Mouse (Mus musculus): Measurements from ENCODE around the gene Top1. TPM values are rescaled to one million over a fixed set of nuclear protein-coding genes. Genes with fewer than 3 reads are reported as not detected.
A peak's percentile ranks its signal among the peaks of the same experiment; 100 is the strongest.
"Not testable (repeated sequence)": the region's sequence is repeated elsewhere in the genome, so short reads cannot be mapped to it uniquely, and the experiment has no call there.

Top1 gene
- total RNA-seq, 2 experiments from 2014 or later = 56.2 to 63.2 TPM

DNA sequence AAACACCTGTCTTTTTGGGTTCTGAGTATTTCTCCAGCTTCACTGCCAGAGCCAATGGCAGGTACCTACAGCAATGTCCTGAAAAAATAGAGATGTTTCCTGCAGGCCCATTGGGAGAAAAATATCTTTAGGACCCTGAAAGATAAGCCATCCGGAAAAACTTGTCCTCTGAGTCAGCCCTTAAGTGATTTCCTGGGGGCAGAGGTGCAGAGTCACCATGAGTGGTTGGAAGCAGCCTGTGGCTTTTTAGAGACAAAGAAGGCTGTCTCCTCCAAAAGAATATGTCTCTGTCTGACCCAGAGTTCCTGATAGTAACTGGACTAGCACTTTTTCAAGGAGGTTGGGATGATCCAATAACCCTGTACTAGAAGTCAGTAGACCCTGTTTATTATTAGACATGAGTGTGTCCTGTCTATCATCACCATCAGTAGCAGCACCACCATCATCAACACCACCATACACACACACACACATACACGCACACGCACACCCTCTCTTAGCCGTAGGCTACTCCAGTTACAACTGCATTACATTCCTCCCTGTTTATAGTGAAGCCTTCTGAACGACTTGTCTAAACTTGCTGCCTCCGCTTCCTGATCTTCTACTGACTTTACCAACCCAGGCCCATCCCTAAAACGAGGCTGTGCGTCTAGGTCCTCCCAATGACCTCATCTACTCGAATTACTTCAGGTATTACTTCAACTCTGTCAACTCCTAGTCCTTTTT is 14.7 kb upstream of the Top1 start:
- no peak for DNase-seq

GRCm38 (mm10) chr2:160639911-160640717 is 5.6 kb upstream of the Top1 start:
- no peak for DNase-seq

DNA sequence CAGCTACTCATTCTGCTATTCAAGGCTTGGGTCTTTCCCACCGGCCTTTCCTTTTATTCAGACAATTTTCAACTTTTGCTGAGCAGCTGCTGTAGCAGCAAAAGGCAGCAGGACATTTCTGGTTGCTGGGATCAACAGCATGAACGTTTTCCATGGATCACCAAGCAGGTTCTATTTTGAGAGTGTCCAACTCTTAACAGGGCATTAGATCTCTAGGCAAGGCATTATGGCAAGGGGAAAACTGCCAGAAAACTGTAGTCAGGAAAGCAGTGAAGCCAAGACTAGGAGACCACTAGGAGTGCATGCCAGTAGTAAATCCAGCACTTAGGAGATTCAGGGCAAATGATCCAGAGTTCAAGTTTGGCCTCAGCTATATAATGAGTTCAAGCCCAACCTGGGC is 4.5 kb upstream of the Top1 start:
- no peak for DNase-seq

DNA sequence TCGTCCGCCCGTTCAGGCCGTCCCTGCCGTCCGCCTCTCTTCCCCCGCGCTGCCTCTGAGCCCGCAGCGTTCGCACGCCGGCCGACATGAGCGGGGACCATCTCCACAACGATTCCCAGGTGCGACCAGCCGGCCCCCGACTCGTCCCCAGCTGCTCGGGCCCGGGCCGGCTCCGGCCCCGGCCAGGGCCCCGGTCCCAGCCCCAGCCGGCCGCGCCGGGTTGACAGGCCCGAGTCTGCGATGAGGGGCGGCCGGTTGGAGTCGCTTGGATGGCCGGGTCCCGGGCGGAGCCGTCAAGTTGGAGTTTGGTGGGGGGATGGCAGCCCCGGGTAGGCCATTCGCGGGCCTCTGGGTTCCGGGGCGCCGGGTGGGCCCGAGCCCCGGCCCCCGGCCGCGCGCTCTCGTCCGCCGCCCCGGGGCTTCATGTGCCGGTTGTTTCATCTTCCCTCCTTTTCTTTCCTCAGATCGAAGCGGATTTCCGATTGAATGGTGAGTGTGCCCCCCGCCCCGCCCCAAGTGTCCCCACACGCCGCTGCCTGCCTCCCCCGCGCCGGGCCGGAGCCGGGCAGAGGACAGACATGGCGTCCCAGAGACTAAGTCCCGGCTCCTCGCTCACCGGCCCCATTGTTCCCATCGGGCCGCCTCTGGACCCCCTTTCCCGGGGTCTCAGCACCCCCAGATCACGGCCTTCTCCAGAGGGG is 606 bp downstream of the Top1 start:
- DNase-seq = peak; percentile 64

DNA sequence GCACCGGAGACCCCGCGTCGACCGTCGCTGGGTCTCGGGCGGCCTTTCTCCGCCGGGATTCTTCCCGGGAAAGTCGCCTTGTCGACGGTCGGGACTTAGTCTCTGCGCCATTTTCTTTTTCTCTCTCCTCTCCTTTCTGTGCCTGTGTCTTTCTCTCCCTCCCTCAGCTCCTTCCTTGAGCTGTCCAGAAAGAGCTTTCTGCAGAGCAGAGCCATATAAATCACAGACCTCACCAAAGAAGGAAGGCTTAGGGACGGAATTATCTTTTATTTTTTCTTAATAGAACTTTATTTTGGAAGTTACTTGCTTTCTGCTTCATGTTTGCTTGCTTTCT is 1.1 kb downstream of the Top1 start:
- DNase-seq = no peak

- no peak for DNase-seq
Measured at GRCm38 (mm10) chr2:160648097-160648496, 2.4 kb downstream of the Top1 start.

DNA sequence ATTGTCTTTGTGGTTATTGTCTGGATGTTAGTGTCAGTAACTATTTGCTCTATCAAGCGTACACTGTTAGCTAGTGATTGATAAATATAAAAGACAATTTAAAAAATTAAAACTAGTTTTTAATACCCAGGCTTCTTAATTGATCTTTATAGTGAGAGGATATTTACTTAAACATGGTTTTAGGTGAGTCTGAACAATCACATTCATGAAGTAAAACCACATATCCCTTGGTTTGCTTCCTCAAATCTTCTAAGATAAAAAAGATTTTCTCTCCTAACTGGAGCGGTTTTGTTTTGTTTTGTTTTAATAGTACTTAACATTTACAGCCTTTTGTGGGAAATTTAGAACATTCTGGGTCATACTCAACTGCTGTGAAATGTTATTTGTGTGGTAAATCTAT is 3.4 kb downstream of the Top1 start:
- no peak for DNase-seq

DNA sequence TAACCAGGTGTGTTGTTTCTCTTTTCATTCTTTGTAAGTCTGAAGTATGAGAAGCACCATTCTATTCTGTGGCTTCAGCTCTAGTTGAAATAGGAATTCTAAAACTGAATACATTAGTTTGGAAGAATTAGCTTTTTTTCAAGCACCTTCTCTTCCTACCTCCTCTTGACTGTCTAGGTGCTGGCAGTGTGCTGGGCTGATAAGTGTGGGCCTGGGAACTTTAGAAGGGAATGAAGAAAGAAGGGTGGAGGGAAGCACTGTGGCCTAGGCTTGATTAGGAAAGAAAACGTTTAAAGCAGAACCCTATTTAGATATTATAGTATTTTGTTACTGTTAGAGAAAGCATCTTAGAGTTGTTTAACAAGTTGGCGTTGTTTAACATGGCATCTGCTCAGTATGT is 5.5 kb downstream of the Top1 start:
- DNase-seq = no peak

DNA sequence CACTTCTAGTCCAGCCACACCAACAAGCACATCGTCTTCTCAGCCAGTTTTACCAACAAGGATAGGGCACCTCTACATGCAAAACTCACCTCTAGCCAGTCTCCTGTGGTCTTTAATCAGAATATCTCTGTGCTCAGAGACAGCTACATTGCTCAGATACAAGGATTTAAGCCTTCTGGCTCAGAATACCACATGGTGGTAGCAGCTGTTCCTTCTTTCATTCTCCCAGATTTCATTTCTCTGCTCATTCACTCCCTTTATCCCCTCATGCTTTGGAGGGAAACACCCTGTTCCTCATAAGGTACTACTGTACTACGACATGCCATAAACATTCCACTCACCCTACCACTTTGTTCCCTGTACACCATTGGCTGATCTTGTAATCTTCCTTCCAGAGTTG is 7.5 kb downstream of the Top1 start:
- no peak for DNase-seq

DNA sequence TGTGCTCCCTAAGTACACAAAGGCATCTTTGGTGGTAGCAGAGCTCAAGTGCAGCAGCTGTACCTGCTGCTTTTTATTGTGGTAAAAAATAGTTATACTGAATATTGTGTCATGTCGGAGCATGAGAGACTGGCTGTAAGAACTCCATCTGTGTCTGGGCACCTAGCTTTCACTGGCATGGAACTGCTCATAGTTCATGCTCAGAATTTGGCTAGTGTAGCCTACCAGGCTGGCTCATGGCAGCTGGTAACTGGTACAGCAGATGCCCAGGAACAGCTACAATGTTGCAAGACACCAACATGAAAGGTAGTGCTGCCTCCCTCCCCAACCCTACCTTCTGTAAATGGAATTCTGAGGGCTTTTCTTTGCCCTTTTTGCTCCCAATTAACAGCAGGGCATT is 9.9 kb downstream of the Top1 start:
- DNase-seq = no peak

DNA sequence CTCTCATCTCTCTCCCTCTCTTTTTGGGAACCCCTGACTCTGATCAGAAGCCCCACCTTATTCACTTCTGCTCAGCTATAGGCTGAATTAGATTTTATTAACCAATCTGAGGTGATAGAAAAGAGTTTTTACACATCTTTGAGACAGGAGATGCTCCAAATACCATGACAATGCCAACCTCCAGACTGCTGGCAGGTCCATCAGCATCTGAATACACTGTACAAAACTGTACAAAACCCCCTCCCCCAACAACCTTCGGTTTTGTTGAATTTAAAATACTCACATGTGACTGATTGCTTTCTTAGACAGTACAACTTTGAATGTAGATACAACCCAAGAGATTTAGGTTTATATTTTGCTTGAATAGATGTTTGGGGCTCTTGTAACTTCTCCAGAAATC is 10.5 kb downstream of the Top1 start:
- no peak for DNase-seq

- DNase-seq = no peak
Measured at GRCm38 (mm10) chr2:160657801-160658442, 12.2 kb downstream of the Top1 start.

DNA sequence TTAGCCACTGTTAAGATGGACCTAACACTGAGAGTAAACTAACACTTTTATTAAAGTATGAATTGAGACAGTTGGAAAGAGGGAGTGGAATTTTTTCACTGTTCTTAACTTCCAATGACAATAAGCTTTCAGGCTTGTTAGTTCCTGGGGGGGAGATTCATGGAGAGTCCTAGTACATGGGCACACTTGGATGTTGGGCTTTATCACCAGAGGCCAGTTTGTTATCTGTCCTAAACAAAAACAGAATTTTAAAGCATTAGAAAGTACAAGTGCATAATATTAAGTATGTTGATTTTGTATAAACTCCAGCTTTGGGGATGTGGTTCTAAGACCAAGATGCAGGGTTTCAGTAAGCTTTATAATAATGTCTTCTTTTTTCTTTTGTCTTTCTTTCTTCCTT is 13.1 kb downstream of the Top1 start:
- DNase-seq = no peak

DNA sequence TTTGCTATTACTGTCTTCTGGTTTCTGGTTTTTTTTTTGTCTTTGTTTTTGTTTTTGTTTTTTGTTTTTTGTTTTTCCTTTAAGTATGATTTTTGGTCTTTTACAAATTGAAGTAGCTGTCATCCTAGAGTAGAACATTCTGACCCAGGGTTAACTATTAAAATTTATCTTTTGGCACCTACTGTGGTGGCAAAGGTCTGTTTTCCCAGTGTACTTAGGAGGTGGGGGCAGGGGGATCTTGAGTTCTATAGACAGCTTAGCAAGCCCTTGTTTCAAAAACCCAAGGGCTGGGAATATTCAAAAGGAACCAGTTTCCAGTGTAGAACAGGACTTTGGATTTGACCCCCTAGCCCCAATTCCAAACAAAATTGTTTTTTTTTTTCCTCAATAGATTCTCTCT is 18.7 kb downstream of the Top1 start:
- no peak for DNase-seq

DNA sequence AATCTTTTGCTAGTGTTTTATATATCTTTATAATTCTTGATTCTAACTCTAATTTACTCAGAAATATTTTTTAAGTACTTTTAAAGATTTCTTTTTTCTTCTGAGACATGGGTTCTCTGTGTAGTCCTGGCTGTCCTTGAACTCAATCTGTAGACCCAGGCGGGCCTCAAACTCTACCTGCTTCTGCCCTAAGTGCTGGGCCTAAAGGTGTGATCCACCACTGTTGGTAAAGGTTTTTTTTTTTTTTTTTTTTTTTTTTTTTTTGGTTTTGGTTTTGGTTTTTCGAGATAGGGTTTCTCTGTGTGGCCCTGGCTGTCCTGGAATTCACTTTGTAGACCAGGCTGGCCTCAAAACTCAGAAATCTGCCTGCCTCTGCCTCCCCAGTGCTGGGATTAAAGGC is 19.3 kb downstream of the Top1 start:
- not testable (repeated sequence) for DNase-seq

DNA sequence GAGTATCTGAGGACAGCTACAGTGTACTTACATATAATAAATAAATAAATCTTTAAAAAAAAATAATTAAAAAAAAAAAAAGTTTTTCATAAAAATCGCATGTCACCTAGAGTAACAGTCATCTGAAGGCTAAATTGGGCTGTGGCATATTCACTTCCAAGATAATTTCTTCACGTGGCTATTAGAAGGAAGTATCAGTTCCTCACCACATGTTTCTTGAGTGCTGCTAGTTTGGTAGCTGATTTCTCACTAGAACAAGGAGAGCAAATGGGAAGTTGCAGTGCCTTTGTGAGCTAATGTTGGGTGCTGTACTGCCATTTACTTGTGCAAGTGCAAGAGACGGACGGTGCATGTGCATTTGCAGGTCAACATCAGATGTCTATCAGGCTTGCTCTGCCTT is 21.6 kb downstream of the Top1 start:
- no peak for DNase-seq

DNA sequence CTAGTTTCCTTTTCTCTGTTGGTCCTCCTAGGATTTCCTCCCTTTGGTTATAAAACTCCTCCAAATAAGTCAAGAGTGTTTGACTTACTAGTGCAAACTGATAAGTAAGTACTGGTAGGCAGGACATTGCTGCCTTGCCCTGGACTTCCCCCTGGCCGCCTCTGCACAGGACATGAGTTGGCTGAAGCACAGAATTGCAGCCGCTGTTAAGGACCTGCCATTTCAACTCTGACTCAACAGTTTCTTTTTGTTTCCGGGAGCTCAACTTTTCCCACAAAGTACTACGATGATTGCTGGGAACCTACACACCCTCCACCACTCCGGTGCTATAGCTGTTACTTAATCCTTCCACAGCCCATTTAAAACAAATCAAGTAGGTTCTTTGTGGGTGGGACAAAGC is 54.6 kb downstream of the Top1 start:
- peak; percentile 64 for DNase-seq

DNA sequence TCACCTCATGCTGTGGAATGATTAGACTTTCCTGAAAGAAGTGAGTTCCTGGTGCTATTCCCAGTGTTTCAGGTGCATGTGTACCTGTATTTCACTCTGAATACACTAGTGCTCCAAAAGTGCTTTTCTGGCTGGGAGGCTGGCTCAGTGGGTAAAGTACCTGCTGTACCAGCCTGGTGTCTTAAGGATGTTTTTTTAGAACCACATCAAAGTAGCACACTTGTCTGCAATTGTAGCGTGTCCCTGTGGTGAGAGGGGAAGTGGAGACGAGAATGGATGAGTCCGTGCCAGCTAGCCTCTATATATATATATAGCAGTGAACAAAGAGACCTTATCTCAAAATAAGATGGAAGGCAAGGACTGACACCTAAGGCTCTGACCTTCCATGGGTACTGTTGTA is 55.9 kb downstream of the Top1 start:
- DNase-seq = no peak

GRCm38 (mm10) chr2:160702824-160703223 is 57.1 kb downstream of the Top1 start:
- no peak for DNase-seq

DNA sequence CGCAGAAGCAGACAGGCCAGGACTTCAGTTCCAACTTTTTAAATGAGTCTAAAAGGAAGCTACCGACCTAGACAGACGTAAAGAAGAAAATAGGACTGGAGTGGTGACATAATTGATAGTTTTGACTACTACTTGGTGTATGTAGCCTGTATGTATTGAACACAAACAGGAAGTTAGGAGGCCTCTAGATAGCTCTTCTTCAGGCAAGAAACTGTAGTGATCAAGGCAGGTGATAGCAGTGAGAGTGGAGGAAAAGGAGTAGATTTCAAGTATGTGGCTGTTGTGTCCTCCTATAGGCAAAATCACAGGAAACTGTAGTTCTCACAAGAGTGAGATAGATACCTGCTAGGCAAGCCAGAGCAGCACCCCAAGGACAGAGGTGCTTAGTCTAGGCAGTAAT is 62.0 kb downstream of the Top1 start:
- DNase-seq = no peak

- no peak for DNase-seq
Measured at GRCm38 (mm10) chr2:160715463-160716030, 69.9 kb downstream of the Top1 start.

GRCm38 (mm10) chr2:160717269-160717668 is 71.6 kb downstream of the Top1 start:
- peak; percentile 62 for DNase-seq

DNA sequence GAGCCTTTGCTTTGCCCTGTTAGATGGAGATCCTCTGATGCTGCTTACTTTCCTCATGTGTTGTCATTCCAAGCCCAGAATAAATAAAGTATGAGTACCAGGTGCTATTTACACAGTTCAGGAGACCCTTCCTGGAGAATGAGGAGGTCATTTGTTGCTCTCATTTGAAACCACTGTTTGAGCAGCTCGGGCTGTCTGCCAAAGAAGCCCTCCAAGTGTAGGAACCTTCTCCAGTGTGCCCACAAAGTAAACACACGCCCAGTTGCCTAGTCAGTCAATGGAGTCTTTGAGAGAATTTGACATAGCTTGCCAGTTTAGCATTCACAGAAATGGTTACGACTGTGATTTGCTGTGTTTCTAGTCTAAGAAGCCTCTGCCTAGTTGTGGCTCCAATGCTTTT is 73.1 kb downstream of the Top1 start:
- DNase-seq = no peak
